ENCODE assay signal across 19 mouse cellular contexts in genomic region chr1:88217576-88217975, GRCm38 (mm10). TPM values are rescaled to one million over a fixed set of nuclear protein-coding genes. Genes with fewer than 3 reads are reported as not detected.
DNase-seq lines count a peak whose midpoint lies in the region; ATAC-seq lines count a peak whose summit lies in the region.
"Had no signal": no experiment of that assay in that cellular context is flagged by ENCODE, and none has a peak within 500 bp of the region (broad histone marks: within the 10 kb centered on the region; RNA-seq: fewer than 3 reads in every experiment).

No protein-coding gene starts in this region.

- H3K27ac ChIP-seq in hindbrain, embryonic 11.5 days (ENCODE audit: low read depth, low read length) = no peak overlapping the region
- H3K27ac ChIP-seq in hindbrain, embryonic 12.5 days = no peak overlapping the region
- no peak overlapping the region for H3K27ac ChIP-seq in neural tube, embryonic 15.5 days (replicated peaks)
- H3K27ac ChIP-seq: forebrain, embryonic 13.5 days; midbrain, embryonic 10.5 days had no signal

- H3K9ac ChIP-seq in hindbrain, embryonic 11.5 days (ENCODE audit: low read depth, low read length) = no peak overlapping the region
- H3K9ac ChIP-seq in hindbrain, embryonic 12.5 days = no peak overlapping the region
- H3K9ac ChIP-seq in neural tube, embryonic 15.5 days (replicated peaks) = no peak overlapping the region
- H3K9ac ChIP-seq: forebrain, embryonic 13.5 days; lung, embryonic 14.5 days had no signal

- H3K36me3 ChIP-seq in hindbrain, embryonic 11.5 days (ENCODE audit: control insufficient read depth, insufficient read depth, low read length) = no peaks in the 10 kb centered on the region
- no peaks in the 10 kb centered on the region for H3K36me3 ChIP-seq in hindbrain, embryonic 12.5 days
- no peaks in the 10 kb centered on the region for H3K36me3 ChIP-seq in neural tube, embryonic 15.5 days
- H3K36me3 ChIP-seq: G1E; midbrain, embryonic 10.5 days had no signal

- no peak for ATAC-seq in hindbrain, embryonic 11.5 days (ENCODE audit: low FRiP score)
- ATAC-seq in hindbrain, embryonic 12.5 days (ENCODE audit: low FRiP score) = no peak
- ATAC-seq in neural tube, embryonic 15.5 days (ENCODE audit: low FRiP score) = no peak
- ATAC-seq: forebrain, embryonic 13.5 days had no signal

- H3K4me3 ChIP-seq in hindbrain, embryonic 11.5 days (ENCODE audit: low read depth, low read length) = no peak overlapping the region
- H3K4me3 ChIP-seq in hindbrain, embryonic 12.5 days = no peak overlapping the region
- no peak overlapping the region for H3K4me3 ChIP-seq in neural tube, embryonic 15.5 days (replicated peaks)
- H3K4me3 ChIP-seq: forebrain, embryonic 13.5 days; midbrain, embryonic 10.5 days had no signal

- peak; percentile 4 for DNase-seq in hindbrain, embryonic 11.5 days (ENCODE audit: low spot score)
- DNase-seq in neural tube, embryonic 10.5 days (ENCODE audit: extremely low spot score, low spot score) = peak; percentile 14
- DNase-seq in WW6 (ENCODE audit: low read depth, low spot score) = peak; percentile 4
- DNase-seq in adrenal gland, adult 8-10 months = no peak
- no peak for DNase-seq in urinary bladder, adult 2 months (ENCODE audit: low spot score)
- DNase-seq: heart, postnatal 4 days; right cerebral cortex, postnatal 25 days had no signal

- H3K4me2 ChIP-seq in hindbrain, embryonic 11.5 days (replicated peaks; ENCODE audit: low read depth, low read length) = no peak overlapping the region
- no peak overlapping the region for H3K4me2 ChIP-seq in hindbrain, embryonic 12.5 days (replicated peaks)
- H3K4me2 ChIP-seq in neural tube, embryonic 15.5 days = no peak overlapping the region
- H3K4me2 ChIP-seq: forebrain, embryonic 13.5 days; lung, embryonic 14.5 days had no signal

- no peaks in the 10 kb centered on the region for H3K4me1 ChIP-seq in hindbrain, embryonic 11.5 days (replicated peaks; ENCODE audit: control insufficient read depth, insufficient read depth, low read length)
- no peaks in the 10 kb centered on the region for H3K4me1 ChIP-seq in hindbrain, embryonic 12.5 days
- no peaks in the 10 kb centered on the region for H3K4me1 ChIP-seq in neural tube, embryonic 15.5 days
- H3K4me1 ChIP-seq: forebrain, embryonic 13.5 days; midbrain, embryonic 10.5 days had no signal

- no peaks in the 10 kb centered on the region for H3K27me3 ChIP-seq in hindbrain, embryonic 11.5 days (ENCODE audit: control insufficient read depth, insufficient read depth, low read length)
- H3K27me3 ChIP-seq in hindbrain, embryonic 12.5 days = no peaks in the 10 kb centered on the region
- no peaks in the 10 kb centered on the region for H3K27me3 ChIP-seq in neural tube, embryonic 15.5 days (replicated peaks)
- H3K27me3 ChIP-seq: forebrain, embryonic 13.5 days had no signal

- H3K9me3 ChIP-seq in hindbrain, embryonic 11.5 days (ENCODE audit: control insufficient read depth, low read length) = peaks cover 50% of the 10 kb centered on the region
- peaks cover 52% of the 10 kb centered on the region for H3K9me3 ChIP-seq in hindbrain, embryonic 12.5 days (replicated peaks)
- H3K9me3 ChIP-seq in neural tube, embryonic 15.5 days (replicated peaks) = peaks cover 51% of the 10 kb centered on the region
- H3K9me3 ChIP-seq: G1E; midbrain, embryonic 10.5 days had no signal

- 46% methylated on average over 3 of the region's 3 CpGs for WGBS in hindbrain, embryonic 11.5 days
- WGBS in hindbrain, embryonic 12.5 days = 41% methylated on average over 3 of the region's 3 CpGs
- 48% methylated on average over 3 of the region's 3 CpGs for WGBS in neural tube, embryonic 15.5 days

RNA-seq across cellular contexts. Expression of gene Ugt1a1, which starts 5.8 kb away (rescaled TPM):
- not detected in 2 replicates for polyA plus RNA-seq in hindbrain, embryonic 11.5 days (2014; fragmentation: Nextera tagmentation; extraction: Ambion mirVana)
- not detected in 2 replicates for polyA plus RNA-seq in hindbrain, embryonic 12.5 days (2016; fragmentation: Nextera tagmentation; extraction: Ambion mirVana)
- polyA plus RNA-seq in neural tube, embryonic 15.5 days (2015; fragmentation: Nextera tagmentation; extraction: Ambion mirVana) = 0.34 TPM in 1 of 2 replicates, not detected in the other
- total RNA-seq in adrenal gland, adult 8-10 months (2022) = 10 to 100 TPM in 2 of 4 experiments, under 1 TPM in 2; 0.40 to 83.2 (median 28.8) TPM
- polyA plus RNA-seq in urinary bladder, adult 2 months (2012; rRNA removed) = 9.0 and 11.0 TPM in 2 replicates
- total RNA-seq: common myeloid progenitor, adult 5-6 weeks; heart, postnatal 4 days; layer of hippocampus, adult 18-20 months; left cerebral cortex, postnatal 10 days had no signal
- polyA plus RNA-seq: forebrain, embryonic 13.5 days; G1E; lung, embryonic 14.5 days; midbrain, embryonic 10.5 days had no signal

RNA-seq across cellular contexts. Expression of gene Mroh2a, which starts 9.2 kb away (rescaled TPM):
- polyA plus RNA-seq in hindbrain, embryonic 11.5 days (2014; fragmentation: Nextera tagmentation; extraction: Ambion mirVana) = 1.3 and 1.7 TPM in 2 replicates
- polyA plus RNA-seq in hindbrain, embryonic 12.5 days (2016; fragmentation: Nextera tagmentation; extraction: Ambion mirVana) = 1.0 and 1.3 TPM in 2 replicates
- 0.41 and 0.69 TPM in 2 replicates for polyA plus RNA-seq in neural tube, embryonic 15.5 days (2015; fragmentation: Nextera tagmentation; extraction: Ambion mirVana)
- under 1 TPM in 2 of 4 experiments, not detected in 2; 0.10 to 0.16 TPM for total RNA-seq in adrenal gland, adult 8-10 months (2022)
- 0.24 and 0.29 TPM in 2 replicates for polyA plus RNA-seq in urinary bladder, adult 2 months (2012; rRNA removed)
- polyA plus RNA-seq: G1E had no signal

RNA-seq across cellular contexts. Expression of gene Dnajb3, which starts 12.0 kb away (rescaled TPM):
- polyA plus RNA-seq in hindbrain, embryonic 11.5 days (2014; fragmentation: Nextera tagmentation; extraction: Ambion mirVana) = 14.0 and 14.7 TPM in 2 replicates
- 14.1 and 19.0 TPM in 2 replicates for polyA plus RNA-seq in hindbrain, embryonic 12.5 days (2016; fragmentation: Nextera tagmentation; extraction: Ambion mirVana)
- polyA plus RNA-seq in neural tube, embryonic 15.5 days (2015; fragmentation: Nextera tagmentation; extraction: Ambion mirVana) = 11.9 and 13.7 TPM in 2 replicates
- total RNA-seq in adrenal gland, adult 8-10 months (2022) = 1 to 10 TPM; 1.8 to 4.7 (median 3.3) TPM
- 1.3 and 1.7 TPM in 2 replicates for polyA plus RNA-seq in urinary bladder, adult 2 months (2012; rRNA removed)
- total RNA-seq: granulocyte monocyte progenitor cell, adult 5-6 weeks; neutrophil, adult 5-6 weeks had no signal
- polyA plus RNA-seq: G1E had no signal

RNA-seq across cellular contexts. Expression of gene Ugt1a2, which starts 17.2 kb away (rescaled TPM):
- not detected in 2 replicates for polyA plus RNA-seq in hindbrain, embryonic 11.5 days (2014; fragmentation: Nextera tagmentation; extraction: Ambion mirVana)
- polyA plus RNA-seq in hindbrain, embryonic 12.5 days (2016; fragmentation: Nextera tagmentation; extraction: Ambion mirVana) = 0.10 and 0.12 TPM in 2 replicates
- not detected in 2 replicates for polyA plus RNA-seq in neural tube, embryonic 15.5 days (2015; fragmentation: Nextera tagmentation; extraction: Ambion mirVana)
- under 1 TPM in 3 of 4 experiments, not detected in 1; 0.24 to 0.51 (median 0.28) TPM for total RNA-seq in adrenal gland, adult 8-10 months (2022)
- polyA plus RNA-seq in urinary bladder, adult 2 months (2012; rRNA removed) = 0.77 and 1.6 TPM in 2 replicates
- total RNA-seq: common myeloid progenitor, adult 5-6 weeks; heart, postnatal 4 days; layer of hippocampus, adult 18-20 months had no signal
- polyA plus RNA-seq: forebrain, embryonic 13.5 days; G1E; lung, embryonic 14.5 days; midbrain, embryonic 10.5 days had no signal

RNA-seq across cellular contexts. Expression of gene Ugt1a5, which starts 51.8 kb away (rescaled TPM):
- polyA plus RNA-seq in hindbrain, embryonic 11.5 days (2014; fragmentation: Nextera tagmentation; extraction: Ambion mirVana) = not detected in 2 replicates
- not detected in 2 replicates for polyA plus RNA-seq in hindbrain, embryonic 12.5 days (2016; fragmentation: Nextera tagmentation; extraction: Ambion mirVana)
- not detected in 2 replicates for polyA plus RNA-seq in neural tube, embryonic 15.5 days (2015; fragmentation: Nextera tagmentation; extraction: Ambion mirVana)
- 1 to 10 TPM in 1 of 4 experiments, under 1 TPM in 2, not detected in 1; 0.38 to 1.3 (median 0.73) TPM for total RNA-seq in adrenal gland, adult 8-10 months (2022)
- 2.3 and 5.1 TPM in 2 replicates for polyA plus RNA-seq in urinary bladder, adult 2 months (2012; rRNA removed)
- total RNA-seq: heart, postnatal 4 days; left cerebral cortex, postnatal 10 days had no signal
- polyA plus RNA-seq: forebrain, embryonic 13.5 days; G1E; lung, embryonic 14.5 days; midbrain, embryonic 10.5 days; stomach, embryonic 14.5 days had no signal

Comparison
In these comparisons a context has a peak if more than half of its experiments do, and no peak if none do; other contexts are left out.
1. DNase-seq: peak in hindbrain, embryonic 11.5 days (single experiment), neural tube, embryonic 10.5 days (single experiment) and WW6 (single experiment); none in adrenal gland, adult 8-10 months (single experiment) and urinary bladder, adult 2 months (single experiment).